Mouse (Mus musculus) lung, embryonic 16.5 days (tissue): ENCODE data around the gene Commd2. TPM values are rescaled to one million over a fixed set of nuclear protein-coding genes. Genes with fewer than 3 reads are reported as not detected.

Source experiments
- ATAC-seq: fragments of 200-750 bp; cut with Nextera tagmentation; 2 replicates; pipeline ENCODE4 v1.8.0; 2017; ENCODE audit warnings: low read depth, mild to moderate bottlenecking, moderate library complexity
- H3K27ac ChIP-seq: fragments of 300-500 bp; sonication (generic); 2 replicates; pipeline ENCODE4 v1.5.1; 2014; ENCODE audit warnings: mild to moderate bottlenecking, control low read depth, low read length
- H3K27me3 ChIP-seq: fragments of 300-500 bp; sonication (generic); 2 replicates; pipeline ENCODE4 v1.6.1; 2014; ENCODE audit warnings: low read depth, low read length, mixed read lengths; ENCODE audit not compliant: control insufficient read depth, insufficient read depth
- H3K36me3 ChIP-seq: fragments of 300-500 bp; sonication (generic); 2 replicates; pipeline ENCODE4 v1.6.1; 2014; ENCODE audit warnings: low read length; ENCODE audit not compliant: control insufficient read depth, insufficient read depth
- H3K4me1 ChIP-seq: fragments of 300-500 bp; sonication (generic); replicated peaks from 2 replicates; pipeline ENCODE4 v1.6.1; 2014; ENCODE audit warnings: low read length, mixed read lengths; ENCODE audit not compliant: control insufficient read depth, insufficient read depth
- H3K4me2 ChIP-seq: fragments of 300-500 bp; sonication (generic); 2 replicates; pipeline ENCODE4 v1.6.1; 2014; ENCODE audit warnings: low read depth, low read length, control low read depth
- H3K4me3 ChIP-seq: fragments of 300-500 bp; sonication (generic); 2 replicates; pipeline ENCODE4 v1.5.1; 2014; ENCODE audit warnings: mild to moderate bottlenecking, low read length, control low read depth
- H3K9ac ChIP-seq: fragments of 300-500 bp; sonication (generic); 2 replicates; pipeline ENCODE4 v1.6.1; 2014; ENCODE audit warnings: low read length, control low read depth
- H3K9me3 ChIP-seq: fragments of 300-500 bp; sonication (generic); 2 replicates; pipeline ENCODE4 v1.6.1; 2016; ENCODE audit warnings: low read length; ENCODE audit not compliant: control insufficient read depth
- WGBS: fragments of 180-500 bp; shearing (Covaris S2); extraction: QIAGEN DNeasy Blood & Tissue Kit; methylation state at CpG from one replicate; pipeline ENCODE4 v1.1.7; 2014; 5-methylcytosine and 5-hydroxymethylcytosine counted together
- microRNA-seq: library from miRNA; unstranded; fragments of <30 nt; microRNA quantifications from one replicate; pipeline ENCODE4, GENCODE M21; 2016
- polyA plus RNA-seq: library from polyadenylated mRNA; unstranded; fragments of >200 nt; fragmentation: Nextera tagmentation; extraction: Ambion mirVana; gene quantifications from 2 replicates; pipeline ENCODE4 v1.2.1, GENCODE M21; 2015

Commd2 gene
- polyA plus RNA-seq, 1 experiment from 2014 or later = 91.1 TPM

DNA sequence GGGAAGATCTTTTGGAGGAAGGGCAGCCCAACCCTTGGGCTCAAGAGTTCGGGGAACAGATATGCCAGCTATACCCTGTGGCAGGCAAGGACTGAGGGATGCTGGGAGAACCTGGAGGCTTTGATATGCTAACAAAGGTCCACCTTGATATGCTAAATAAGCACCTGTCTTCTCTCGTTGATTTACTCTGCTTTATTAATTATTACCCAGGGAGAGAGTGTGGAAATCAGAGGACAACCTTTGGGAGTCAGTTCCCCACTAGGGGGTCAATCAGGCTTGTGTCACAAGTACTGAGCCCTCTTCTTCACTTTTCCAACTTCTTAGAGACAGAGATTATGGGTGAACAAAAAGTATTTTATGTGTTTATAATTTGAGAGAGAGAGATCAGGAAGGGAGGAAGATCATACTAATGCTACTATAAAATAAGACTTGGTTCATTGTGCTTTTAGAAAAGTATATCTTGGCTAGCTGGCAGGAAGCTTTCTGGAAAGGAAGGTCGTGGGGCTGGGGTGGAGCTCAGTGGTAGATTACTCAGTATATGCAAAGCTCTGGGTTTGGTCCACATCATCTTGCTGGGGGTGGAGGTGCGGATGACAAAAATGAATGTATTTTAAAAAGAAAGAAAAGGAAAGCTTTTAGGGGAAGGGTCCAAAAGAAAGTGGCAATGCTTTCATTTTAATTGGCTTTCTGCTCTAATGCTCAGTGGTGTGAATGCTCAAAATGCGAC, 47.5 kb downstream of the Commd2 start:
- peak; percentile 18; the same call in 1 of the 2 replicates for ATAC-seq
- peak overlapping the region; percentile 40 for H3K27ac ChIP-seq
- 63% methylated on average over 5 of the region's 5 CpGs for WGBS

DNA sequence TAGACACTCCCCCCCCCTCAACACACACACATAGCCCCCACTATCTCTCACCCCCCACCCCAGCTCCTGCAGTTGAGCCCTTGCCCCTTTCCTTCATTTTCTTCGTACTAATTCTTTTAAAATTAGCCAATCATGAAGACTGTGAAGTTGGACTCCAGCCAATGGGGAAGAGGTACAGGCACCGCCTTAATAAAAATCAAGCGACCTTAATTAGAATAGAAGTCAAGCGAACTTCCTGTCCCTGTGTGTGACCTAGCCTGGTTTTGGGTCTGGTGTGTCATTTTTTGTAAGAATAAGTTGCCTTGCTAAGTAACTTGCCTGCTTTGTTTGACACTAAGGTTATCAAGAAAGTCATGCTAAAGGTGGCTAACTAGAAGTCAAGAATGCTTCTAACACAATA, 48.9 kb downstream of the Commd2 start:
- H3K9ac ChIP-seq = no peak overlapping the region
- no peaks in the 10 kb centered on the region for H3K27me3 ChIP-seq
- ATAC-seq = no peak
- H3K4me3 ChIP-seq = no peak overlapping the region
- no peaks in the 10 kb centered on the region for H3K36me3 ChIP-seq
- peaks cover 6% of the 10 kb centered on the region; the same call in 1 of the 2 replicates for H3K4me1 ChIP-seq
- H3K4me2 ChIP-seq = no peak overlapping the region
- no peaks in the 10 kb centered on the region for H3K9me3 ChIP-seq
- WGBS = 65% methylated on average over 4 of the region's 4 CpGs
- H3K27ac ChIP-seq = no peak overlapping the region

More for the DNA sequence above, 47.5 kb downstream of the Commd2 start:
- Histone ChIP-seq H3K36me3 (no peaks in the 10 kb centered on the region), H3K4me1 (peaks cover 6% of the 10 kb centered on the region; the same call in 1 of the 2 replicates), H3K27me3 (no peaks in the 10 kb centered on the region), H3K9ac (no peak overlapping the region), H3K9me3 (no peaks in the 10 kb centered on the region), H3K4me2 (no peak overlapping the region), H3K4me3 (no peak overlapping the region)

GRCm38 (mm10) chr3:57596566-57596965, 54.9 kb downstream of the Commd2 start:
- no peak; the same call in 1 of the 2 replicates for ATAC-seq
- no peak overlapping the region for H3K9ac ChIP-seq
- no peak overlapping the region; the same call in 1 of the 2 replicates for H3K27ac ChIP-seq
- H3K4me3 ChIP-seq = no peak overlapping the region
- 32% methylated on average over 7 of the region's 7 CpGs for WGBS
- no peaks in the 10 kb centered on the region for H3K27me3 ChIP-seq
- no peaks in the 10 kb centered on the region for H3K4me1 ChIP-seq
- no peaks in the 10 kb centered on the region for H3K9me3 ChIP-seq
- H3K4me2 ChIP-seq = no peak overlapping the region
- no peaks in the 10 kb centered on the region for H3K36me3 ChIP-seq

DNA sequence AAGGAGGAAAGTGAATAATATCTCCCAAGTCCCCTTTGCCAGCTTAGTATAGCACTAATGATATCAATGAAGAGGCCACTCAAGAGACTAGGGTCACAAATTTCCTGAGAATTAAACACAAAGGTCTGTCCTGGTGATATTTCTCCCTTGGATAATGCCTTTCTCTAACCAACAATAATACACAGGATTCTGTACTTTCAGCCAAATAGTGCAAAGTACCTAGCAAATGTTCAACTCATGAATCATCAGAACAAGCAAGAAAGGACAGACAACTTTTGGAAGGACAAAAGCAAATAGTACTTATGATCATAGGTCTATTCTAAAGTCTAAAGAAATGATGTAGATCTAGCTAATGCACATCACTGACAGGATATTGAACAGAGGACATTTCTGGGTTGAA, 56.0 kb downstream of the Commd2 start:
- no peaks in the 10 kb centered on the region for H3K36me3 ChIP-seq
- H3K9me3 ChIP-seq = no peaks in the 10 kb centered on the region
- no peak overlapping the region for H3K4me3 ChIP-seq
- H3K4me1 ChIP-seq = no peaks in the 10 kb centered on the region
- H3K9ac ChIP-seq = no peak overlapping the region
- H3K27me3 ChIP-seq = no peaks in the 10 kb centered on the region
- H3K4me2 ChIP-seq = no peak overlapping the region
- ATAC-seq = no peak
- no peak overlapping the region for H3K27ac ChIP-seq

Small RNA genes lying within 50 kb of the gene (microRNA-seq; reads per million reads assigned to microRNA genes)
- gene Mir6377 = not detected

Other genes with a start within 250 kb of the Commd2 start
- 0.49 and 1.3 TPM in 2 replicates for gene Tm4sf4, start 226.4 kb downstream of the Commd2 start, polyA plus RNA-seq
- 27.5 and 29.9 TPM in 2 replicates for gene Wwtr1, start 75.8 kb downstream of the Commd2 start, polyA plus RNA-seq
- 0.19 and 0.30 TPM in 2 replicates for gene Ankub1, start 41.1 kb upstream of the Commd2 start, polyA plus RNA-seq
- 98.8 and 111 TPM in 2 replicates for gene Rnf13, start 84.3 kb upstream of the Commd2 start, polyA plus RNA-seq
- gene Pfn2, start 196.4 kb upstream of the Commd2 start, polyA plus RNA-seq = 65.1 and 71.3 TPM in 2 replicates